Mouse (Mus musculus) liver, embryonic 11.5 days (tissue): ENCODE results near the gene Gdf11. TPM values are rescaled to one million over a fixed set of nuclear protein-coding genes. Genes with fewer than 3 reads are reported as not detected.

Experiments used
- ATAC-seq: fragments of 200-750 bp; cut with Nextera tagmentation; replicated peaks from 2 replicates; pipeline ENCODE4 v1.8.0; 2017; ENCODE audit warnings: moderate number of reproducible peaks, mild to moderate bottlenecking, moderate TSS enrichment, moderate library complexity; ENCODE audit not compliant: low FRiP score
- DNase-seq: peaks from one replicate; pipeline ENCODE4 v3.0.0-alpha.2; 2017; ENCODE audit warnings: low spot score
- H3K27ac ChIP-seq: fragments of 300-500 bp; sonication (generic); 2 replicates; pipeline ENCODE4 v1.5.1; 2014; ENCODE audit warnings: mild to moderate bottlenecking, low read depth, low read length, control low read depth
- H3K27me3 ChIP-seq: fragments of 300-500 bp; sonication (generic); replicated peaks from 2 replicates; pipeline ENCODE4 v1.6.1; 2014; ENCODE audit warnings: low read length, mixed read lengths; ENCODE audit not compliant: control insufficient read depth, insufficient read depth
- H3K36me3 ChIP-seq: fragments of 300-500 bp; sonication (generic); 2 replicates; pipeline ENCODE4 v1.6.1; 2014; ENCODE audit warnings: mild to moderate bottlenecking, low read length, moderate library complexity, mixed read lengths; ENCODE audit not compliant: control insufficient read depth, insufficient read depth
- H3K4me1 ChIP-seq: fragments of 300-500 bp; sonication (generic); replicated peaks from 2 replicates; pipeline ENCODE4 v1.6.1; 2014; ENCODE audit warnings: low read length, mixed read lengths; ENCODE audit not compliant: control insufficient read depth, insufficient read depth
- H3K4me2 ChIP-seq: fragments of 300-500 bp; sonication (generic); 2 replicates; pipeline ENCODE4 v1.6.1; 2014; ENCODE audit warnings: mild to moderate bottlenecking, control low read depth, moderate library complexity
- H3K4me3 ChIP-seq: fragments of 300-500 bp; sonication (generic); 2 replicates; pipeline ENCODE4 v1.5.1; 2014; ENCODE audit warnings: low read depth, low read length, control low read depth
- H3K9ac ChIP-seq: fragments of 300-500 bp; sonication (generic); 2 replicates; pipeline ENCODE4 v1.6.1; 2014; ENCODE audit warnings: low read depth, low read length, control low read depth
- H3K9me3 ChIP-seq: fragments of 300-500 bp; sonication (generic); 2 replicates; pipeline ENCODE4 v1.6.1; 2016; ENCODE audit warnings: low read length, inconsistent platforms, mixed read lengths; ENCODE audit not compliant: control insufficient read depth
- WGBS: fragments of 180-500 bp; shearing (Covaris S2); extraction: QIAGEN DNeasy Blood & Tissue Kit; methylation state at CpG from one replicate; pipeline ENCODE4 v1.1.7; 2014; 5-methylcytosine and 5-hydroxymethylcytosine counted together
- polyA plus RNA-seq: library from polyadenylated mRNA; unstranded; fragments of >200 nt; fragmentation: Nextera tagmentation; extraction: Ambion mirVana; gene quantifications from 2 replicates; pipeline ENCODE4 v1.2.1, GENCODE M21; 2014

Gene Gdf11
- polyA plus RNA-seq, 1 experiment from 2014 or later = 3.5 TPM

DNA sequence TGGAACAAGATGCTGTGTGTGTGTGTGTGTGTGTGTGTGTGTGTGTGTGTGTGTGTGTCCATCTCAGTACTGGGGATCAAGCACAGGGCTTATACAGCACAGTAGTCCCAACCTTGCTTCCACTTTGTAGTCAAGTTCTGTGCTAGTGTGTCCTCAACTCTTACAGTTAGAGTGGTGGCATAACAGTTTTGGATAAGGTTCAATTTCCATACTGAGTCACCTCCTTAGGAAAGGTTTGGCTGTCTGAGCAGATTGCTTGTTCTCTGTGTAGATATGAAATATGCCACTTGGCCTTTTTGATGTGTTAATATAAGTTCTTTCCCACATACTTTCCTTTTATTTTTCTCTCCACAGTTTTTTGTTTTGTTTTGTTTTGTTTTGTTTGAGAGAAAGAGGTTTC, 13.2 kb downstream of the Gdf11 start:
- no peaks in the 10 kb centered on the region for H3K4me1 ChIP-seq
- H3K27me3 ChIP-seq = no peaks in the 10 kb centered on the region
- peaks cover 10% of the 10 kb centered on the region for H3K36me3 ChIP-seq
- H3K9me3 ChIP-seq = no peaks in the 10 kb centered on the region
- no peak overlapping the region for H3K4me2 ChIP-seq
- H3K9ac ChIP-seq = no peak overlapping the region
- no peak overlapping the region for H3K4me3 ChIP-seq
- no peak overlapping the region for H3K27ac ChIP-seq
- DNase-seq (no peak), ATAC-seq (no peak)

DNA sequence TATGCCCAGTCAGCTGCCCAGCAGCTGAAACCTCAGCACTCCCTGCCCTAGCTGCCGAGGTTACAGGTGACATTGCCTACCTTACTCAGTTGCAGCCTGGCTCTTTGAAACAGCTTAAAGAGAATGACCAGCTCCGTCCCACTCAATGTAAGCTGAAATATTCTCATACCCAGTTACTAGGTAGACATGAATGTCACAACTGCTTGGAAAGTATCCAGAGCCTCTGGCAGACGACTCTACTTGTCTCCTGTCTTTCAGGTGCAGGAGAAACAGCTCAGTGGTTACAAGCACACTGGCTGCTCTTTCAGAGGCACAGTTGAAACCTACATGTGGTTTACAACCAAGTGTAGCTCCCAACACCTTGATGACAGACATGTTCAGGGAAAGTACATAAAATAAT, 21.2 kb downstream of the Gdf11 start:
- no peaks in the 10 kb centered on the region for H3K27me3 ChIP-seq
- no peak overlapping the region for H3K9ac ChIP-seq
- WGBS = 85% methylated on average over 3 of the region's 3 CpGs
- ATAC-seq (no peak), DNase-seq (no peak)
- no peaks in the 10 kb centered on the region for H3K9me3 ChIP-seq
- H3K4me3 ChIP-seq = no peak overlapping the region
- H3K4me2 ChIP-seq = no peak overlapping the region
- no peaks in the 10 kb centered on the region for H3K4me1 ChIP-seq
- peaks cover 23% of the 10 kb centered on the region for H3K36me3 ChIP-seq
- H3K27ac ChIP-seq = no peak overlapping the region

DNA sequence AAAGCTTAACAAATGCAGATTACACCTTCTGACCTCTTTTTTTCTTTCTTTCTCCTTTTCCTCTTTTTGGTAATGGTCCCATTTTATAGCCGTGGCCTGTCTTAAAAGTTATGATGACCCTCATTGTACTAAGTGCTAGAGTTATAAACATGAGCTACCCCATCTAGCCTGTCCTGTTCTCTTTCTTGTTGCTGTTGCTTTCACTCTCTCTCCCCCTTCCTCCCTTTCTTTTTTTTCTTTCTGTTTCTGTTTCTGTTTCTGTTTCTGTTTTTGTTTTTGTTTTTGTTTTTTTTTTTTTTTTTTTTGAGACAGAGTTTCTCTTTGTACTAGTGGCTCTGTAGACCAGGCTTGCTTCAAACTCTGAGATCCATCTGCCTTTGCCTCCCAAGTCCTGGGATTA, 25.0 kb downstream of the Gdf11 start:
- H3K36me3 ChIP-seq = peaks cover 14% of the 10 kb centered on the region; the same call in 1 of the 2 replicates

DNA sequence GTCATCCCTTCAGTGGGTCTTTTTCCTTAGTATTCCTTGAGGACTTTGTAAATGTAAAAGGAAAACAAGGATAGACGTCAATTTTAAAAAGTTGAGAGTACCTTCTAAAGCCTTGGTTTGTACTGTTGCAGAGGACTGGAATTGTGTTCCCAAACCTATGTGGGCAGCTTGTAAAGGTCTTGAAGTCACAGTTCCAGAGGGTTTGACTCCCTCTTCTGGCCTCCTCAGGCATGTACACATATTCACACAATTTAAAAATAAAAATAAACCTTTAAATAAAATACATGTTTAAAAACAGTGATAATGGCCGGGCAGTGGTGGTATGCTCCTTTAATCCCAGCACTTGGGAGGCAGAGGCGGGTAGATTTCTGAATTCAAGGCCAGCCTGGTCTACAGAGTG, 25.5 kb downstream of the Gdf11 start:
- no peak overlapping the region for H3K4me2 ChIP-seq
- no peak overlapping the region for H3K4me3 ChIP-seq
- ATAC-seq (no peak), DNase-seq (no peak)
- peaks cover 13% of the 10 kb centered on the region; the same call in 1 of the 2 replicates for H3K36me3 ChIP-seq
- H3K27me3 ChIP-seq = no peaks in the 10 kb centered on the region
- no peaks in the 10 kb centered on the region for H3K4me1 ChIP-seq
- WGBS = 79% methylated on average over 3 of the region's 3 CpGs
- no peaks in the 10 kb centered on the region for H3K9me3 ChIP-seq
- no peak overlapping the region for H3K9ac ChIP-seq
- no peak overlapping the region for H3K27ac ChIP-seq

More for the DNA sequence above, 25.0 kb downstream of the Gdf11 start:
- Histone ChIP-seq H3K27me3 (no peaks in the 10 kb centered on the region), H3K27ac (no peak overlapping the region), H3K4me1 (no peaks in the 10 kb centered on the region), H3K4me3 (no peak overlapping the region), H3K9ac (no peak overlapping the region), H3K4me2 (no peak overlapping the region), H3K9me3 (no peaks in the 10 kb centered on the region)
- DNase-seq (no peak), ATAC-seq (no peak)
- 93% methylated on average over 1 of the region's 1 CpGs for WGBS

DNA sequence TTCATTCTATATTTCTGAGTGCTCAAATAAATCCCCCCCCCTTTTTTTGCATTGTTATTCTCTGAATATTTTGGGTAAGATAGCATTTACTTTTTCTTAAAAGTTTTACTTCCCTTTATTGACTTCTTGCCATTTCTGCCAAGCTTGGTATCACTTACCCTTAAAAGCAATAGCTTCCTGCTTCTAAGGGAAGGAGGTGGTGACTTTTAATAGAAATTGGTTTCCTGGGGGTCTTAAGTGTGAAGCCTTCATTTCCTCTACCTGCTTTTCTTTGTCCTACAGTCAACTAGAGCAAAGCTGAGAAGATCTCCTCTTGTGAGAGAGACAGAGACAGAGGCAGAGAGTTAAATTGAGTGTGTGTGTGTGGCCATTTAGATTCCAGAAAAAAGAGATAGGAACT, 30.3 kb downstream of the Gdf11 start:
- Histone ChIP-seq H3K9ac (no peak overlapping the region), H3K4me1 (no peaks in the 10 kb centered on the region), H3K27me3 (no peaks in the 10 kb centered on the region), H3K4me2 (no peak overlapping the region), H3K36me3 (peaks cover 10% of the 10 kb centered on the region), H3K27ac (no peak overlapping the region), H3K4me3 (no peak overlapping the region), H3K9me3 (no peaks in the 10 kb centered on the region)
- ATAC-seq (no peak), DNase-seq (no peak)

DNA sequence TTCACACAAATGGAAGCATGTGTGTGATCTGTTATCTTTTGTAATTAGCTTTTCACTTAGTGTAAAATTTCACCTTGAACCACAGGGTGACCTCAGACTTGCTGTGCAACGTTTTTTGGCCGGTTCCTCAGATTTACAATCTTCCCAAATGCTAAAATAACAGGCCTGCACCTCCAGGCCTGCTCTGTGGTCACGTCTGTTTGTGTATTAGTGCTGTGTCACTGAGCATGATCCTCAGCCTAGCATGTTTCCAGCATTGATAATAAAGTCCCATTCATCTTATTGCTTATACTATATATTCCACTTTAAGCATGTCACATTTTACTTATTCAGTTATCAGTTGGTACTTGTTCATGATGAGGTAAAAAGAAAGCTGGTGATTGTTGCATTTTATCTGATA, 41.2 kb downstream of the Gdf11 start:
- Histone ChIP-seq H3K36me3 (peaks cover 17% of the 10 kb centered on the region; the same call in 1 of the 2 replicates), H3K27me3 (no peaks in the 10 kb centered on the region), H3K9ac (no peak overlapping the region), H3K4me2 (no peak overlapping the region), H3K9me3 (no peaks in the 10 kb centered on the region), H3K27ac (no peak overlapping the region), H3K4me1 (no peaks in the 10 kb centered on the region), H3K4me3 (no peak overlapping the region)
- DNase-seq = no peak
- WGBS = 76% methylated on average over 3 of the region's 3 CpGs
- ATAC-seq = no peak

DNA sequence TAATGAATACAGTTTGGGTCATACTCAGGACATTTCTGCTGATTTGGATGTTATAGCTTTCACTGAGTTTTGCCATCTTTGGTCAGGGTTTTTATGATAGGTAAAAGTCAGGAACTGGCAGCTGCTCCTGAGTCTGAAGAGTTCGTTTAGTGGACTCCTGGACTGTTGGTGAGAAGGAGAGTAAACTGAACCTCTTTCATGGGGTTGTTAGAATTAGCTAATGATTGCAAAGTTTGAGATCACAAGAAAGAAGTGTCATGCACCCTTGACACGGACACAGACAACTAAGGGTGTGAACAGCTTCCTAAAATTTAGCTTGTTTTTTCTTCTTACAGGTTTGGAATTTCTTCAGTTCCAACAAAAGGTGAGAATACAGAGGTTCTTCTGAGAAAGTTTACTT, 43.1 kb downstream of the Gdf11 start:
- ATAC-seq (no peak), DNase-seq (no peak)
- H3K4me3 ChIP-seq = no peak overlapping the region
- WGBS = 78% methylated on average over 2 of the region's 2 CpGs
- no peaks in the 10 kb centered on the region for H3K9me3 ChIP-seq
- no peak overlapping the region for H3K9ac ChIP-seq
- no peaks in the 10 kb centered on the region for H3K4me1 ChIP-seq
- H3K27ac ChIP-seq = no peak overlapping the region
- H3K36me3 ChIP-seq = peaks cover 17% of the 10 kb centered on the region; the same call in 1 of the 2 replicates
- H3K4me2 ChIP-seq = no peak overlapping the region
- no peaks in the 10 kb centered on the region for H3K27me3 ChIP-seq

DNA sequence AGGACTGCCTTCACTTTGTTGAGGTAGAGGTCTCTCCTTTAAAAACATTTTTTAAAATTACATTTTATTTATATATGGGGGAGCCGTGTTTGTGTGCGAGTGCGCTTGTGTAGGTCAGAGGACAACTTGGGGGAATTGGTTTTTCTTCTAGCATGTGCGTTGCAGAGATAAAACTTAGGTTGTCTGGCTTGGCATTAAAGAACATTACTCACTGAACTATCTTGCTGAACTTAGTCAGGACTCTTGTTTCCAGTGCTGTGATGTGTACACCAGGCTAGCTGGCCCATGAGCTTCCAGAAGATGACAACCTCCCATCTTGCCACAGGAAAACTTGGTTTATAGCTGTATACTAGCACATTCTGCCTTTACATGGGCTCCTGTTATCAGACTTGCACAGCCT, 44.9 kb downstream of the Gdf11 start:
- 94% methylated on average over 4 of the region's 4 CpGs for WGBS

DNA sequence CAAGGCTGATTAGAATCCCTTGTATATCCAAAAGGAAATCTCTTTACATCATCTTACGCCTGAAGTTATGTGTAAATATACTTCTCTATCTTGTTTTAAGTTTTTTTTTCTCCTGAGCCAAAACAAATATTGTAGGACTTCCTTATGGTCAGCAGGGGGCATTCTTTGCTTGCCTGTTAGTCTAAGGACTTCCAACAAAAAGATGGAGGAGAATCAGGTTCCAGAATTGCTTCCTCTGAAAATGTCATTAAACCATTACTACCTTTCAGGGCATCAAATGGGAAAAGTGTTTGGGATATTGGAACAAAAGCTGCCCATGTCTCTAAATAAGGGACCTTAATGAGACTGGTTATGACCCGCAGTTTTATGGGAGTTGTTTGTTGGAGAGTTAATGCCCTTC, 46.0 kb downstream of the Gdf11 start:
- no peak overlapping the region for H3K9ac ChIP-seq
- no peaks in the 10 kb centered on the region for H3K27me3 ChIP-seq
- peaks cover under 1% of the 10 kb centered on the region; the same call in 1 of the 2 replicates for H3K4me1 ChIP-seq
- no peaks in the 10 kb centered on the region for H3K9me3 ChIP-seq
- WGBS = 83% methylated on average over 2 of the region's 2 CpGs
- H3K4me2 ChIP-seq = no peak overlapping the region
- ATAC-seq (no peak), DNase-seq (no peak)
- peaks cover 26% of the 10 kb centered on the region; the same call in 1 of the 2 replicates for H3K36me3 ChIP-seq
- H3K27ac ChIP-seq = no peak overlapping the region
- H3K4me3 ChIP-seq = no peak overlapping the region

More for the DNA sequence above, 44.9 kb downstream of the Gdf11 start:
- H3K27ac ChIP-seq = no peak overlapping the region
- H3K36me3 ChIP-seq = peaks cover 26% of the 10 kb centered on the region; the same call in 1 of the 2 replicates
- H3K4me1 ChIP-seq = no peaks in the 10 kb centered on the region
- no peak overlapping the region for H3K4me3 ChIP-seq
- no peak for DNase-seq
- H3K9me3 ChIP-seq = no peaks in the 10 kb centered on the region
- no peak for ATAC-seq
- no peak overlapping the region for H3K4me2 ChIP-seq
- H3K27me3 ChIP-seq = no peaks in the 10 kb centered on the region
- H3K9ac ChIP-seq = no peak overlapping the region
